Comparison of ENCODE assay signal across 18 mouse cellular contexts in genomic region chr8:110183748-110184147, GRCm38 (mm10). TPM values are rescaled to one million over a fixed set of nuclear protein-coding genes. Genes with fewer than 3 reads are reported as not detected.
DNase-seq lines count a peak whose midpoint lies in the region; ATAC-seq lines count a peak whose summit lies in the region.
"Had no signal": no experiment of that assay in that cellular context is flagged by ENCODE, and none has a peak within 500 bp of the region (broad histone marks: within the 10 kb centered on the region; RNA-seq: fewer than 3 reads in every experiment).

No protein-coding gene starts in this region.

- no peak overlapping the region for H3K4me3 ChIP-seq in heart, embryonic 12.5 days
- H3K4me3 ChIP-seq in heart, embryonic 10.5 days = no peak overlapping the region
- no peak overlapping the region for H3K4me3 ChIP-seq in midbrain, embryonic 11.5 days (ENCODE audit: low read depth, low read length)
- no peak overlapping the region for H3K4me3 ChIP-seq in midbrain, embryonic 10.5 days
- H3K4me3 ChIP-seq: forebrain, embryonic 10.5 days; gastrocnemius, adult 2 months; myocyte had no signal

- no peak overlapping the region for H3K9ac ChIP-seq in heart, embryonic 12.5 days
- H3K9ac ChIP-seq in midbrain, embryonic 11.5 days (ENCODE audit: low read length) = no peak overlapping the region

- peak overlapping the region; percentile 9; the same call in 1 of the 2 replicates for H3K4me2 ChIP-seq in heart, embryonic 12.5 days
- H3K4me2 ChIP-seq in midbrain, embryonic 11.5 days = no peak overlapping the region

- no peaks in the 10 kb centered on the region for H3K9me3 ChIP-seq in heart, embryonic 12.5 days (replicated peaks)
- no peaks in the 10 kb centered on the region for H3K9me3 ChIP-seq in heart, embryonic 10.5 days
- no peaks in the 10 kb centered on the region for H3K9me3 ChIP-seq in midbrain, embryonic 11.5 days (ENCODE audit: control insufficient read depth, low read length)
- H3K9me3 ChIP-seq in midbrain, embryonic 10.5 days (replicated peaks) = no peaks in the 10 kb centered on the region
- H3K9me3 ChIP-seq: forebrain, embryonic 10.5 days had no signal

- H3K27ac ChIP-seq in heart, embryonic 12.5 days (ENCODE audit: poor library complexity, severe bottlenecking) = no peak overlapping the region
- no peak overlapping the region for H3K27ac ChIP-seq in heart, embryonic 10.5 days
- no peak overlapping the region for H3K27ac ChIP-seq in midbrain, embryonic 11.5 days (ENCODE audit: low read depth, low read length)
- no peak overlapping the region for H3K27ac ChIP-seq in midbrain, embryonic 10.5 days (replicated peaks)
- H3K27ac ChIP-seq: forebrain, embryonic 10.5 days; gastrocnemius, adult 2 months; macrophage had no signal

- 28% methylated on average over 11 of the region's 11 CpGs for WGBS in heart, embryonic 12.5 days
- WGBS in heart, embryonic 10.5 days = 25% methylated on average over 11 of the region's 11 CpGs
- WGBS in midbrain, embryonic 11.5 days = 22% methylated on average over 11 of the region's 11 CpGs
- 23% methylated on average over 11 of the region's 11 CpGs for WGBS in midbrain, embryonic 10.5 days

- H3K27me3 ChIP-seq in heart, embryonic 12.5 days (replicated peaks) = peaks cover 20% of the 10 kb centered on the region
- peaks cover 10% of the 10 kb centered on the region for H3K27me3 ChIP-seq in heart, embryonic 10.5 days (ENCODE audit: insufficient read depth, poor library complexity, severe bottlenecking)
- no peaks in the 10 kb centered on the region for H3K27me3 ChIP-seq in midbrain, embryonic 11.5 days (ENCODE audit: control insufficient read depth, insufficient read depth, low read length)
- no peaks in the 10 kb centered on the region for H3K27me3 ChIP-seq in midbrain, embryonic 10.5 days (ENCODE audit: low read depth, poor library complexity, severe bottlenecking)

- H3K4me1 ChIP-seq in heart, embryonic 12.5 days (replicated peaks) = peaks cover 6% of the 10 kb centered on the region; the same call in 1 of the 2 replicates
- H3K4me1 ChIP-seq in heart, embryonic 10.5 days = 0 out of 2 replicates have a peak, but pooled peaks cover 5% of the 10 kb centered on the region
- H3K4me1 ChIP-seq in midbrain, embryonic 11.5 days (ENCODE audit: control insufficient read depth, insufficient read depth, low read length) = peaks cover 5% of the 10 kb centered on the region; the same call in 1 of the 2 replicates
- H3K4me1 ChIP-seq in midbrain, embryonic 10.5 days = peaks cover 26% of the 10 kb centered on the region

- no peaks in the 10 kb centered on the region for H3K36me3 ChIP-seq in heart, embryonic 12.5 days
- H3K36me3 ChIP-seq in heart, embryonic 10.5 days = no peaks in the 10 kb centered on the region
- H3K36me3 ChIP-seq in midbrain, embryonic 11.5 days (ENCODE audit: control insufficient read depth, insufficient read depth, low read length) = no peaks in the 10 kb centered on the region
- no peaks in the 10 kb centered on the region for H3K36me3 ChIP-seq in midbrain, embryonic 10.5 days
- H3K36me3 ChIP-seq: forebrain, embryonic 10.5 days had no signal

- ATAC-seq in heart, embryonic 12.5 days (ENCODE audit: insufficient number of reproducible peaks, low FRiP score) = no peak
- ATAC-seq in midbrain, embryonic 11.5 days (ENCODE audit: low FRiP score) = no peak
- ATAC-seq: intestine, embryonic 16.5 days had no signal

- DNase-seq in heart, embryonic 10.5 days (ENCODE audit: low spot score) = no peak
- DNase-seq in midbrain, embryonic 11.5 days (ENCODE audit: low spot score, missing footprints) = peak; percentile 87
- no peak for DNase-seq in midbrain, embryonic 10.5 days (ENCODE audit: low spot score)
- DNase-seq in embryo, embryonic 10.5 days (ENCODE audit: low spot score) = peak; percentile 46
- peak; percentile 55 for DNase-seq in retina, embryonic 14.5 days (ENCODE audit: low spot score)
- DNase-seq in left cerebral cortex, adult 18-20 months (ENCODE audit: low spot score in 2 of 2) = no peak
- DNase-seq in testis, postnatal 14 days (ENCODE audit: low spot score) = no peak
- DNase-seq: adrenal gland, adult 2 months; cerebellum, adult 2 months; gastrocnemius, adult 2 months; thymus, adult 2 months had no signal

RNA-seq across cellular contexts. Expression of gene Calb2, which starts 15.7 kb away (rescaled TPM):
- 1.7 and 1.8 TPM in 2 replicates for polyA plus RNA-seq in heart, embryonic 12.5 days (2016; fragmentation: Nextera tagmentation; extraction: Ambion mirVana)
- 0.48 and 1.5 TPM in 2 replicates for polyA plus RNA-seq in heart, embryonic 10.5 days (2016; fragmentation: Nextera tagmentation; extraction: Ambion mirVana)
- polyA plus RNA-seq in midbrain, embryonic 11.5 days (2014; fragmentation: Nextera tagmentation; extraction: Ambion mirVana) = 3.9 and 4.0 TPM in 2 replicates
- polyA plus RNA-seq in midbrain, embryonic 10.5 days (2016; fragmentation: Nextera tagmentation; extraction: Ambion mirVana) = 1.8 and 2.4 TPM in 2 replicates
- 10 to 100 TPM; 19.4 to 22.1 TPM for total RNA-seq in left cerebral cortex, adult 18-20 months (2021)
- total RNA-seq: gastrocnemius, adult 2 months; hematopoietic stem cell, adult 5-6 weeks had no signal
- polyA plus RNA-seq: adrenal gland, adult 2 months; intestine, embryonic 16.5 days; liver, embryonic 16.5 days; macrophage; myocyte had no signal

RNA-seq across cellular contexts. Expression of gene Cmtr2, which starts 31.7 kb away (rescaled TPM):
- 6.4 and 6.7 TPM in 2 replicates for polyA plus RNA-seq in heart, embryonic 12.5 days (2016; fragmentation: Nextera tagmentation; extraction: Ambion mirVana)
- polyA plus RNA-seq in heart, embryonic 10.5 days (2016; fragmentation: Nextera tagmentation; extraction: Ambion mirVana) = 6.4 and 7.6 TPM in 2 replicates
- polyA plus RNA-seq in midbrain, embryonic 11.5 days (2014; fragmentation: Nextera tagmentation; extraction: Ambion mirVana) = 13.1 and 13.5 TPM in 2 replicates
- 12.4 and 13.2 TPM in 2 replicates for polyA plus RNA-seq in midbrain, embryonic 10.5 days (2016; fragmentation: Nextera tagmentation; extraction: Ambion mirVana)
- 1 to 10 TPM; 5.9 to 6.0 TPM for total RNA-seq in left cerebral cortex, adult 18-20 months (2021)

Comparison
In these comparisons a context has a peak if more than half of its experiments do, and no peak if none do; other contexts are left out.
1. DNase-seq: peak in midbrain, embryonic 11.5 days (single experiment), embryo, embryonic 10.5 days (single experiment) and retina, embryonic 14.5 days (single experiment); none in heart, embryonic 10.5 days (single experiment), midbrain, embryonic 10.5 days (single experiment), left cerebral cortex, adult 18-20 months (0 of 2) and testis, postnatal 14 days (single experiment).